Mouse (Mus musculus) adrenal gland (tissue): ENCODE measurements around the gene Egflam.

Source experiments
- intact Hi-C: fragments of 180-260 bp; cut with DNase I; formaldehyde crosslinking; loops from one replicate; pipeline ENCODE4 v1.15.1; 2025

The Egflam gene

DNA sequence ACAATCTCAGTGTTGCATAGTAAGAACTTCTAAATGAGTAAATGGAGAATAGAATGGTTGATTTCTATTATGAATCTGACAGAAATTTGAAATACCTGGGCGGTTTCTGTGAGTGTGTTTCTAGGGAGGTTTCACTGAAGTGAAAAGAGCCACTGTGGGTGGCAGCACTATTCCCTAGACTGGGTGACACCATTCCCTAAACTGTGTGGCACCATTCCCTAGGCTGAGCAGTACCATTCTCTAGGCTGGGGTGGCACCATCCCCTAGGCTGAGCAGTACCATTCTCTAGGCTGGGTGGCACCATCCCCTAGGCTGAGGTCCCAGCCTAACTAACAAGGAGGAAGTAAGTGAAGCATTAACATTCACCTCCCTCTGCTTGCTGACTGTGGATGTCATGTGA, 103.0 kb downstream of the Egflam start:
- intact Hi-C loops, result no loop called here

GRCm38 (mm10) chr15:7292854-7293253, 105.3 kb downstream of the Egflam start:
- intact Hi-C loops, result no loop called here

GRCm38 (mm10) chr15:7290003-7290402, 108.2 kb downstream of the Egflam start:
- intact Hi-C loops, result no loop called here

DNA sequence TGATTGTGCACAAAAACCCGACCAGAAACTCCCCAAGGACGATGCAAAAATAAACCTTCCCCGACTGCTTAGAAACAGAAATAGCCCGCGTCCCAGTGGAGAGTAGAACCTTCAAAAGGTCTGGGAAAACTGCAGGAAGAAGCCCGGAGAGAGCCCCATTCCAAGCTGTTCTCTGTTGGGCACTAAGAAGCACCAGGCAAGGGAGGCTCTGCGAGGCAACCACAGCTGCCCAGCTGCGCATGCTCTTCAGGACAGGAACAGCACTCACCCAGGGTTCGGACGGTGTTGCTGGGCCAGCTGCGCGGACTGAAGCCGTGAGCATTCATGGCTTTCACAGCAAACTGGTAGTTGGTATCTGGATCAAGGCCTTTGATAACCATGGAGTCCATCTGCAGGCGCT, 108.7 kb downstream of the Egflam start:
- intact Hi-C loops, result no loop called here

GRCm38 (mm10) chr15:7288841-7289424, 109.3 kb downstream of the Egflam start:
- intact Hi-C loops, result no loop called here

DNA sequence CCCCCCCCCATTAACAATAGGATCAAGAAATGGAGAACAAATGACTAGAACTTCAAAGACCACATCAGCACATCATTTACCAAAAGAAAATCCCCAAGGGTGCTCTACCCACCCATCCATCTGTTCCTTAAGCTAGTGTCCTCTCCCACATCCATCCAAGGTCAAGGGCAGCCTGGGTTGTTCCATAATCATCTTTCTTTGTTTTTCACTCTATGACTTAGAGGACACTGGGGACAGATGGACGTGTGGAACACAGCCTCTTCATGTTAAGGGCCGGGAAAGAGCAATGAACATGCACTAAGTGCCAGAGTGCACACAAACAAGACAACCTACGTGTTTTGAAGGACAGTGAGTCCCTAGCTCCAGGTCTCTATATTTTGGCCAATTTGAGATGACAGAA, 110.3 kb downstream of the Egflam start:
- intact Hi-C loops, result no loop called here

GRCm38 (mm10) chr15:7281579-7281978, 116.6 kb downstream of the Egflam start:
- intact Hi-C loops, result no loop called here

DNA sequence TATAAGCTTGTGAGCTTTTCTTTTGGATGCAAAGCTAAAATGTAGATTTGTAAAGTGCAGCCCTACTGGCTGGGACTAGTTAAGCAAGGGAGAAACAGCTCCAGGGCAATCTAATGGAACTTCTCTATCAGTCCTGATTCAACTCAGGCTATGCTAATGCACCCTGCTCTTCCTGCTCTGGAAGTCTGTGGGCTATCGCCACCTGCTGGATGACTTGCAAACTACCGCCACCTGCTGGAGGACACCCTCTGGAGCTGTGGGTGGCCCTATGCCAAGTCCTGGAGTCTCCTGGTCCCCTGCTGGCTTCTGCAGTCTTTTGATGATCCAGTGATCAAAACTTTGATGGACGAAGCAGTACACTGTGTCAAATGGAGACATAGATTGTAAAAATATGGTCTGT, 134.4 kb downstream of the Egflam start:
- intact Hi-C loops, result loop anchor here (10.0 kb wide), 1 partner anchor 181 kb away; no protein-coding TSS in a partner anchor

- intact Hi-C loops, result loop anchor here (10.0 kb wide), 1 partner anchor 181 kb away; no protein-coding TSS in a partner anchor
These were observed 134.9 kb downstream of the Egflam start for GRCm38 (mm10) chr15:7263339-7263738.

GRCm38 (mm10) chr15:7261371-7261770, 136.8 kb downstream of the Egflam start:
- intact Hi-C loops, result loop anchor here (10.0 kb wide), 1 partner anchor 183 kb away; no protein-coding TSS in a partner anchor

DNA sequence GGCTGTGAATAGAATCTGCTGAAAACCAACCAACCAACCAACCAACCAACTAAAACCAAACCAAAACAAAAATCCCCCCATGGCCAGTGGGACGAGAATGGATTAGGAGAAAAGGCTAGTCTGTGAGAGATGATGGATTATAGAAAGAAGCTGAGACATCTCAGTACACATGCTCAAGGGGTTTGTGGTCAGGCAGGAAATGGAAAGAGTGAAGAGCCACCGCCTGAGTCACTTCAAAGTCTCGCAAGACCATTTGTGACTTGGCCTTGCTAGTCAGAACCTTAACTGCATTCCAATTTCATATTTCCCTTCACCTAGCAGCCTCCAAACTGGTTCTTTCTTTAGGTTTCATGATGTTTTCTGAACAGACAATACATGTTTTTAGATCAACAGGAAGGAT, 141.6 kb downstream of the Egflam start:
- intact Hi-C loops, result no loop called here

DNA sequence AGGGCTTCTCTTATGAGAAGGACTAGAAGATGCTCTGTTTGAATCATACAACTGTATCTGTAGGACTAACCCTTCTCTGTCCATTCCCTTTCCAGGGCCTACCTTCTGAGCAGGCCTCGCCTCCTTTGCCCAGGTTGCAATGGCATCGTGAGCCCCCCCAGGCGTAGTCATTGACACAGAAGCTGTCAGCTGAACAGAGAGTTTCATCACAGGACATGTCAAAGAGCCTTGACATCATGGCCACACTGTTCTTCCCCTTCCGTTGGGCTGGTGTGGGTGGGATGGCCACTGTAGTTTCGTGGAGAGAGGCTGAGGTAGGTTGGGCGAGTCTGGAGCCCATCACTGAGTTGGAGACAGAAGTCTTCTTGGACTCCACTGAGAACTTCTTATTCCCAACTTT, 144.9 kb downstream of the Egflam start:
- intact Hi-C loops, result no loop called here

DNA sequence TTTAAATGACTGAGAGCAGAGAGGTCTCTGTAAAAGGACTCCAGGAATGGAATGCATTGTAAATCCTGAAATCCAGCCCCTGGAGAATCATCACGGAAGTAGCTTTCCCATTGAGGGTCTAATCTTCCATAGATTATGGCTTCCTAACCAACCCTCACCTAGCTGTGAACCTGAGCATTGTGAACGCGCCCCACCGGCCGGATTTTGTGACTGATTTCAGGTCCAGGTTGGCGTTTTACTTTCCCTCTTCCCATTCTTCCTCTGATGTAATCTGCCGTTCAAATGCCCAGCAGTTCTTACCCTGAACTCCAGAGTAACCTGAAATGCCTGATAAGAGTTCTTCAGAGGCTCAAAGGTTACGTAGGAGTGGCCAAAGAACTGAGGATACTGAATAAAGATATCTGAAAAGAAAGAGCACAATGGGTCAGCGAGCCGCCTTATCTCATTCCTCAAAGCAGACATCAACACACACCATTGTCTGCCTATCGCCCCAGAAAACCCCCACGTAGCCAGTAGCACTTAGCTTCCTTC, 146.0 kb downstream of the Egflam start:
- intact Hi-C loops, result no loop called here

- intact Hi-C loops, result no loop called here
These were observed 147.2 kb downstream of the Egflam start for GRCm38 (mm10) chr15:7251042-7251441.

- intact Hi-C loops, result no loop called here
These were observed 149.0 kb downstream of the Egflam start for GRCm38 (mm10) chr15:7249216-7249615.

DNA sequence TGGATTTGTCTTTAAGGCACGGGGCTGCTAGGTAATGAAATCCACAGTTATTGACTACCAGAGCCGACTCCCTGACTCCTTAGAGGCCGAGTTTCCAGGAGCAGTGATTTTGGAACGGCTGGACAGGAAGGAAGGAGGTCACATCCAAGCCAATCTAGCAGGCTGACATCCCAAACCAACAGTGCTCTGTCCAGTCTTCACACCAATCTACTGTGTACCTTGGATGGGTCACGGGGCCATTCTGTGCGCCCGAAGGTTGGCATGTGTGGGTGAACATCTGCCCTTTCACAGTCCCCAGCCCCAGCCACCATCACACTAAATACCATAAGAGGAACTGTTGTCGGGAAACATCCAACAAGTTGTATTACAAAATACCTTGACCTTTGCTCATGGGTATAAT, 150.9 kb downstream of the Egflam start:
- intact Hi-C loops, result no loop called here

GRCm38 (mm10) chr15:7242161-7242850, 155.9 kb downstream of the Egflam start:
- intact Hi-C loops, result no loop called here

DNA sequence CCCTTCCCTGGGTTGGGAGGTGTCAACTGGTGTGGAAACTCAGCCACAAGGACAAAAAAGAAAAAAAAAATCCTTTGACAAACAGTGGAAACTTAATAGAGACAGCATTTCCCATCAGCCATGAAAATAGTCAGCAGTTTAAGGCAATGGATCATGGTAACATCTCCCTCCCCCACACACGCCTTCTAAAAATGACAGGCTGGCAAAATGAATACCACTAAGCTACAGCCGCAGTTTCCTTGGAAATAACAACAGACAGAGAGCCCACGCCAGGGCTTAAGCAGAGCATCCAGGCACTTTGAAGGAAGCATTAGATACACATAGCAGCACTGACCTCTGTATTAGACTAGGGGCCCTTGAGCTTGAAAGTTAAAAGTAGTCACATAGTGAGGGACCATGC, 157.2 kb downstream of the Egflam start:
- intact Hi-C loops, result no loop called here

DNA sequence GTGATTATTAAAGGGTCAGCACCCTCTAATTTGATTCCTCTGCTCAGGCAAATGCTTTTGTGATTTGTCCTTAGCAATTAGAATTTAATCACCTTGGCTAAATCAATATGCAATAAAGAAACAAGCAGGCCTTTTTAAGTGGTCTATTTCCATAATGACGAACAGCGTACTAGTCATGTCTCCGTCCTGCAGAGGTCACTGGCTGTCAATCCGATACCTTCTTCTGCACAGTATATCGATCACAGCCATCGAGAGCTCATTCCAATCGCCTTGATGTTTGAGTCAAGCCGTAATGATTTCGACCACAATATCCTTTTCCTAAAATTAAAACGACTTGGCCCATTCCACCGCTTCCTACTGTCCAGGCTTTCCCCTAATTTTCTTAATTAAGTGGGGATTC, 158.3 kb downstream of the Egflam start:
- intact Hi-C loops, result no loop called here

- intact Hi-C loops, result no loop called here
These were observed 164.7 kb downstream of the Egflam start for GRCm38 (mm10) chr15:7233393-7234090.

- intact Hi-C loops, result loop anchor here (1.0 to 5.0 kb wide), 3 partner anchors 94 to 317 kb away; no protein-coding TSS in a partner anchor
These were observed 172.0 kb downstream of the Egflam start for GRCm38 (mm10) chr15:7226225-7226624.

- intact Hi-C loops, result no loop called here
These were observed 173.9 kb downstream of the Egflam start for GRCm38 (mm10) chr15:7224151-7224775.
